ENCODE assay signal across 10 mouse cellular contexts in the genomic region with DNA sequence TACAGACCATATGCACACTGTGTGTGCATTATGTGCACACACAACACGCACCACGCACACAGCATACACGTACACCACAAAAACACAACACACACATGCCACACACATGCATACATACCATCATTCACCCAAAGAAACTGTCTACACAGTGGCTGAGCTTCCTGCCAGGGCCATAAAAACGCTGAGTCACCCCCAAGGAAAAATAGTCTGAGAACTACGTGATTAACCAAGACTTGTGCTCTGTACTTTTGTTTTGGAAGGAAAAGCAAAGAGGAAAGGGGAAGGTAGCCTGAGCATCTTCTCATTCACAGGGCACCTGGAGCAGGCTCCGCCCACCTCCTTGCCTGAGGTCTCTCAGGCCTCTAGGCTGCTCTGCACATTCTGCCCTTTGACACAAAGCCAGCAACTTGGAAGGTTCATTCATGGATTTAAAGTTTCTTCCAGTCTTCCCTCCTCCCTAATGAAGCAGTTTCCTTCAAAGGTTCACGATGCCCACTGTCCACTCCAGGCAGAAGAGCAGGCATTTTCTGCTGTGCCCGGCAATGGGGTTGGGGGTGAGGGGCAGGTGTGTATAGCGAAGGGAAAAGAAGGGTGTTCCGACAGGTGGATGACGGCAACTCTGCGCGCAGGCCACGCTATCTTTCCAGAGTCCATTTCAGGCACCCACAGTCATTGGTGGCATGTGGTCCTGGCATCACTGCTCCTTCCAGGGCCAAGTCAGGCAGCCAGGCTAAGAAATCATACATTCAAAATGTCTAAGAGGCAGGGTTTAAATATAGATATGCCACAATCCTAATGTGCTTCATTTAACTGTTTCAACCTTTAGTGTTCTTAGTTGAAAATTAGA.
DNase-seq lines count a peak whose midpoint lies in the region; ATAC-seq and TF ChIP-seq lines count a peak whose summit lies in the region.
"Had no signal": no experiment of that assay in that cellular context is flagged by ENCODE, and none has a peak within 500 bp of the region (broad histone marks: within the 10 kb centered on the region; RNA-seq: fewer than 3 reads in every experiment).

No protein-coding gene starts in this region.

- DNase-seq in forebrain, postnatal 0 days = peak; percentile 24
- peak; percentile 53 for DNase-seq in midbrain, embryonic 11.5 days (ENCODE audit: low spot score, missing footprints)
- DNase-seq in yolk sac, embryonic 10.5 days (ENCODE audit: low spot score) = peak; percentile 9

- no peak overlapping the region for H3K9ac ChIP-seq in forebrain, postnatal 0 days
- no peak overlapping the region for H3K9ac ChIP-seq in forebrain, embryonic 15.5 days (replicated peaks)
- no peak overlapping the region for H3K9ac ChIP-seq in midbrain, embryonic 11.5 days (ENCODE audit: low read length)
- H3K9ac ChIP-seq in midbrain, embryonic 15.5 days = no peak overlapping the region
- no peak overlapping the region for H3K9ac ChIP-seq in heart, embryonic 15.5 days
- H3K9ac ChIP-seq in neural tube, embryonic 15.5 days (replicated peaks) = no peak overlapping the region
- H3K9ac ChIP-seq: forebrain, embryonic 13.5 days; limb, embryonic 12.5 days had no signal

- no peak overlapping the region for H3K27ac ChIP-seq in forebrain, postnatal 0 days (ENCODE audit: low read depth, low read length)
- H3K27ac ChIP-seq in forebrain, embryonic 15.5 days (replicated peaks) = no peak overlapping the region
- no peak overlapping the region for H3K27ac ChIP-seq in midbrain, embryonic 11.5 days (ENCODE audit: low read depth, low read length)
- H3K27ac ChIP-seq in midbrain, embryonic 15.5 days = no peak overlapping the region
- H3K27ac ChIP-seq in heart, embryonic 15.5 days = 0 out of 2 replicates have a peak overlapping the region, but pooled peaks have one; percentile 31
- H3K27ac ChIP-seq in neural tube, embryonic 15.5 days (replicated peaks) = no peak overlapping the region
- H3K27ac ChIP-seq: forebrain, embryonic 13.5 days; limb, embryonic 12.5 days had no signal

- no peaks in the 10 kb centered on the region for H3K9me3 ChIP-seq in forebrain, postnatal 0 days (ENCODE audit: low read length)
- H3K9me3 ChIP-seq in forebrain, embryonic 15.5 days = no peaks in the 10 kb centered on the region
- H3K9me3 ChIP-seq in midbrain, embryonic 11.5 days (ENCODE audit: control insufficient read depth, low read length) = no peaks in the 10 kb centered on the region
- H3K9me3 ChIP-seq in midbrain, embryonic 15.5 days = no peaks in the 10 kb centered on the region
- H3K9me3 ChIP-seq in heart, embryonic 15.5 days (replicated peaks) = no peaks in the 10 kb centered on the region
- H3K9me3 ChIP-seq in neural tube, embryonic 15.5 days (replicated peaks) = no peaks in the 10 kb centered on the region
- H3K9me3 ChIP-seq: forebrain, embryonic 13.5 days; limb, embryonic 12.5 days had no signal

- 0 out of 2 replicates have a peak, but pooled peaks cover 4% of the 10 kb centered on the region for H3K4me1 ChIP-seq in forebrain, postnatal 0 days (ENCODE audit: insufficient read depth)
- H3K4me1 ChIP-seq in forebrain, embryonic 15.5 days = peaks cover 19% of the 10 kb centered on the region
- peaks cover 16% of the 10 kb centered on the region for H3K4me1 ChIP-seq in midbrain, embryonic 11.5 days (ENCODE audit: control insufficient read depth, insufficient read depth, low read length)
- H3K4me1 ChIP-seq in midbrain, embryonic 15.5 days = peaks cover 13% of the 10 kb centered on the region
- peaks cover 45% of the 10 kb centered on the region for H3K4me1 ChIP-seq in heart, embryonic 15.5 days (replicated peaks)
- H3K4me1 ChIP-seq in neural tube, embryonic 15.5 days = peaks cover 25% of the 10 kb centered on the region

- no peak for TF ChIP-seq CTCF in forebrain, postnatal 0 days (IDR thresholded peaks at IDR 0.05; ENCODE audit: low read depth)

- no peaks in the 10 kb centered on the region for H3K27me3 ChIP-seq in forebrain, postnatal 0 days (ENCODE audit: insufficient read depth, low read length)
- H3K27me3 ChIP-seq in forebrain, embryonic 15.5 days = no peaks in the 10 kb centered on the region
- H3K27me3 ChIP-seq in midbrain, embryonic 11.5 days (ENCODE audit: control insufficient read depth, insufficient read depth, low read length) = no peaks in the 10 kb centered on the region
- no peaks in the 10 kb centered on the region for H3K27me3 ChIP-seq in midbrain, embryonic 15.5 days (replicated peaks)
- H3K27me3 ChIP-seq in heart, embryonic 15.5 days = no peaks in the 10 kb centered on the region
- no peaks in the 10 kb centered on the region for H3K27me3 ChIP-seq in neural tube, embryonic 15.5 days (replicated peaks)
- H3K27me3 ChIP-seq: forebrain, embryonic 13.5 days; limb, embryonic 12.5 days had no signal

- no peaks in the 10 kb centered on the region for H3K36me3 ChIP-seq in forebrain, postnatal 0 days (ENCODE audit: insufficient read depth)
- no peaks in the 10 kb centered on the region for H3K36me3 ChIP-seq in forebrain, embryonic 15.5 days
- no peaks in the 10 kb centered on the region for H3K36me3 ChIP-seq in midbrain, embryonic 11.5 days (ENCODE audit: control insufficient read depth, insufficient read depth, low read length)
- no peaks in the 10 kb centered on the region for H3K36me3 ChIP-seq in midbrain, embryonic 15.5 days (replicated peaks)
- no peaks in the 10 kb centered on the region for H3K36me3 ChIP-seq in heart, embryonic 15.5 days
- no peaks in the 10 kb centered on the region for H3K36me3 ChIP-seq in neural tube, embryonic 15.5 days
- H3K36me3 ChIP-seq: limb, embryonic 12.5 days had no signal

- no peak overlapping the region for H3K4me2 ChIP-seq in forebrain, postnatal 0 days (ENCODE audit: low read depth)
- no peak overlapping the region for H3K4me2 ChIP-seq in forebrain, embryonic 15.5 days (replicated peaks)
- H3K4me2 ChIP-seq in midbrain, embryonic 11.5 days = no peak overlapping the region
- H3K4me2 ChIP-seq in midbrain, embryonic 15.5 days = no peak overlapping the region
- no peak overlapping the region for H3K4me2 ChIP-seq in heart, embryonic 15.5 days
- H3K4me2 ChIP-seq in neural tube, embryonic 15.5 days = no peak overlapping the region
- H3K4me2 ChIP-seq: forebrain, embryonic 13.5 days; limb, embryonic 12.5 days had no signal

- no peak for ATAC-seq in forebrain, postnatal 0 days
- no peak for ATAC-seq in forebrain, embryonic 15.5 days (replicated peaks)
- ATAC-seq in midbrain, embryonic 11.5 days (ENCODE audit: low FRiP score) = no peak
- no peak for ATAC-seq in midbrain, embryonic 15.5 days (replicated peaks)
- ATAC-seq in heart, embryonic 15.5 days (replicated peaks; ENCODE audit: insufficient number of reproducible peaks, insufficient read depth, low FRiP score, low read depth) = no peak
- no peak for ATAC-seq in neural tube, embryonic 15.5 days (ENCODE audit: low FRiP score)
- ATAC-seq in erythroblast, adult 5-6 weeks (replicated peaks; ENCODE audit: low FRiP score, poor library complexity, severe bottlenecking) = no peak
- ATAC-seq: forebrain, embryonic 13.5 days had no signal

- H3K4me3 ChIP-seq in forebrain, postnatal 0 days (ENCODE audit: low read depth, low read length) = no peak overlapping the region
- no peak overlapping the region for H3K4me3 ChIP-seq in forebrain, embryonic 15.5 days
- H3K4me3 ChIP-seq in midbrain, embryonic 11.5 days (ENCODE audit: low read depth, low read length) = no peak overlapping the region
- no peak overlapping the region for H3K4me3 ChIP-seq in midbrain, embryonic 15.5 days
- no peak overlapping the region for H3K4me3 ChIP-seq in heart, embryonic 15.5 days
- H3K4me3 ChIP-seq in neural tube, embryonic 15.5 days (replicated peaks) = no peak overlapping the region
- H3K4me3 ChIP-seq: forebrain, embryonic 13.5 days; limb, embryonic 12.5 days had no signal

- WGBS in forebrain, postnatal 0 days = 85% methylated on average over 14 of the region's 14 CpGs
- 87% methylated on average over 14 of the region's 14 CpGs for WGBS in forebrain, embryonic 15.5 days
- WGBS in midbrain, embryonic 11.5 days = 88% methylated on average over 14 of the region's 14 CpGs
- WGBS in midbrain, embryonic 15.5 days = 87% methylated on average over 14 of the region's 14 CpGs
- 79% methylated on average over 14 of the region's 14 CpGs for WGBS in heart, embryonic 15.5 days
- WGBS in neural tube, embryonic 15.5 days = 88% methylated on average over 14 of the region's 14 CpGs
